ENCODE assay signal across 10 mouse cellular contexts in genomic region chr2:75681439-75681838, GRCm38 (mm10). TPM values are rescaled to one million over a fixed set of nuclear protein-coding genes. Genes with fewer than 3 reads are reported as not detected.
DNase-seq lines count a peak whose midpoint lies in the region; ATAC-seq and TF ChIP-seq lines count a peak whose summit lies in the region.
"Had no signal": no experiment of that assay in that cellular context is flagged by ENCODE, and none has a peak within 500 bp of the region (broad histone marks: within the 10 kb centered on the region; RNA-seq: fewer than 3 reads in every experiment).

No protein-coding gene starts in this region.

- peaks cover 7% of the 10 kb centered on the region for H3K36me3 ChIP-seq in heart, embryonic 11.5 days (ENCODE audit: control insufficient read depth, insufficient read depth, low read length)
- peaks cover 22% of the 10 kb centered on the region for H3K36me3 ChIP-seq in ES-Bruce4 (ENCODE audit: control insufficient read depth, insufficient read depth, low read length, poor library complexity, severe bottlenecking)
- H3K36me3 ChIP-seq in heart, embryonic 13.5 days, result peaks cover 26% of the 10 kb centered on the region

- H3K4me1 ChIP-seq in heart, embryonic 11.5 days (ENCODE audit: control insufficient read depth, insufficient read depth, low read length), result peaks cover 24% of the 10 kb centered on the region
- H3K4me1 ChIP-seq in ES-Bruce4 (ENCODE audit: control insufficient read depth, insufficient read depth, low read length), result no peaks in the 10 kb centered on the region
- peaks cover 67% of the 10 kb centered on the region for H3K4me1 ChIP-seq in heart, embryonic 13.5 days

- H3K9ac ChIP-seq in heart, embryonic 11.5 days (ENCODE audit: low read depth, low read length), result no peak overlapping the region
- H3K9ac ChIP-seq in ES-Bruce4 (ENCODE audit: low read depth, poor library complexity, severe bottlenecking), result peak overlapping the region; percentile 38
- peak overlapping the region; percentile 74 for H3K9ac ChIP-seq in heart, embryonic 13.5 days

- TF ChIP-seq EP300 in ES-Bruce4 (IDR thresholded peaks at IDR 0.05; ENCODE audit: insufficient read depth, low read depth, low read length), result peak; percentile 34; the same call in 1 of the 2 replicates

- intact Hi-C loops in heart, postnatal 36 days (cut with DNase I), result no loop called here

- no peaks in the 10 kb centered on the region for H3K27me3 ChIP-seq in heart, embryonic 11.5 days (ENCODE audit: control insufficient read depth, insufficient read depth, low read length)
- H3K27me3 ChIP-seq in ES-Bruce4 (ENCODE audit: control insufficient read depth, insufficient read depth, low read length, poor library complexity, severe bottlenecking), result no peaks in the 10 kb centered on the region
- no peaks in the 10 kb centered on the region for H3K27me3 ChIP-seq in heart, embryonic 13.5 days (replicated peaks)

- no peak for DNase-seq in heart, postnatal 36 days
- peak; percentile 69 to 72 for DNase-seq in kidney, postnatal 36 days
- DNase-seq in adrenal gland, postnatal 10 days, result no peak
- DNase-seq in urinary bladder, postnatal 36 days (ENCODE audit: low spot score in 2 of 2), result no peak
- DNase-seq: gastrocnemius, postnatal 25 days had no signal

- 43% methylated on average over 7 of the region's 7 CpGs for WGBS in heart, embryonic 11.5 days (ENCODE audit: insufficient replicate concordance)
- WGBS in heart, embryonic 13.5 days, result 38% methylated on average over 7 of the region's 7 CpGs

- H3K9me3 ChIP-seq in heart, embryonic 11.5 days (replicated peaks; ENCODE audit: control insufficient read depth, low read length), result no peaks in the 10 kb centered on the region
- H3K9me3 ChIP-seq in ES-Bruce4 (replicated peaks; ENCODE audit: control insufficient read depth, insufficient read depth, low read length, poor library complexity, severe bottlenecking), result no peaks in the 10 kb centered on the region
- H3K9me3 ChIP-seq in heart, embryonic 13.5 days, result no peaks in the 10 kb centered on the region

- no peak overlapping the region for H3K4me3 ChIP-seq in heart, embryonic 11.5 days (ENCODE audit: low read depth, low read length)
- peak overlapping the region; percentile 36; the same call in 1 of the 2 replicates for H3K4me3 ChIP-seq in ES-Bruce4 (ENCODE audit: low read depth, low read length)
- H3K4me3 ChIP-seq in heart, embryonic 13.5 days, result no peak overlapping the region

- TF ChIP-seq POLR2A in ES-Bruce4 (IDR thresholded peaks at IDR 0.05; ENCODE audit: insufficient read depth, low read length), result no peak

- ATAC-seq in heart, embryonic 11.5 days (replicated peaks; ENCODE audit: insufficient number of reproducible peaks, low FRiP score, low TSS enrichment), result 0 out of 2 replicates have a peak, but pooled peaks have one; percentile 32
- no peak for ATAC-seq in heart, embryonic 13.5 days (ENCODE audit: extremely low read depth, insufficient number of reproducible peaks, low FRiP score, low TSS enrichment)
- no peak for ATAC-seq in erythroblast, adult 5-6 weeks (replicated peaks; ENCODE audit: low FRiP score, poor library complexity, severe bottlenecking)
- ATAC-seq: CD4-positive, CD25-positive, alpha-beta regulatory T cell, adult 4 months had no signal

- TF ChIP-seq CTCF in ES-Bruce4 (IDR thresholded peaks at IDR 0.05; ENCODE audit: low read depth, low read length), result no peak

- peak overlapping the region; percentile 33; the same call in 1 of the 2 replicates for H3K4me2 ChIP-seq in heart, embryonic 11.5 days
- peak overlapping the region; percentile 51 for H3K4me2 ChIP-seq in heart, embryonic 13.5 days

- peak overlapping the region; percentile 77 for H3K27ac ChIP-seq in heart, embryonic 11.5 days (ENCODE audit: low read depth, low read length)
- peak overlapping the region; percentile 100 for H3K27ac ChIP-seq in ES-Bruce4 (ENCODE audit: insufficient read depth, low read length)
- H3K27ac ChIP-seq in heart, embryonic 13.5 days (replicated peaks), result peak overlapping the region; percentile 87

RNA-seq across cellular contexts. Expression of gene Hnrnpa3, which starts 22.4 kb away (rescaled TPM):
- polyA plus RNA-seq in heart, embryonic 11.5 days (2014; fragmentation: Nextera tagmentation; extraction: Ambion mirVana), result 164 and 174 TPM in 2 replicates
- 100 to 1,000 TPM; 137 to 165 TPM for total RNA-seq in heart, postnatal 36 days (2021)
- 775 and 839 TPM in 2 replicates for polyA plus RNA-seq in ES-Bruce4 (2011; ENCODE audit: insufficient read depth, insufficient read length, low read depth, missing spikeins)
- 188 and 192 TPM in 2 replicates for polyA plus RNA-seq in heart, embryonic 13.5 days (2015; fragmentation: Nextera tagmentation; extraction: Ambion mirVana)
- total RNA-seq in erythroblast, adult 5-6 weeks (2015; ENCODE audit: low replicate concordance), result 181 and 187 TPM in 2 replicates
- 98.5 and 192 TPM in 2 replicates for total RNA-seq in erythroblast, adult 5-6 weeks (2017; ENCODE audit: low replicate concordance)
- 100 to 1,000 TPM; 358 to 456 TPM for total RNA-seq in adrenal gland, postnatal 10 days (2021)

RNA-seq across cellular contexts. Expression of gene Nfe2l2, which starts 23.0 kb away (rescaled TPM):
- 46.7 and 48.7 TPM in 2 replicates for polyA plus RNA-seq in heart, embryonic 11.5 days (2014; fragmentation: Nextera tagmentation; extraction: Ambion mirVana)
- total RNA-seq in heart, postnatal 36 days (2021), result 10 to 100 TPM; 66.7 to 70.2 TPM
- 103 and 105 TPM in 2 replicates for polyA plus RNA-seq in ES-Bruce4 (2011; ENCODE audit: insufficient read depth, insufficient read length, low read depth, missing spikeins)
- polyA plus RNA-seq in heart, embryonic 13.5 days (2015; fragmentation: Nextera tagmentation; extraction: Ambion mirVana), result 42.8 and 43.7 TPM in 2 replicates
- 52.5 and 91.5 TPM in 2 replicates for total RNA-seq in erythroblast, adult 5-6 weeks (2015; ENCODE audit: low replicate concordance)
- 30.5 and 34.6 TPM in 2 replicates for total RNA-seq in erythroblast, adult 5-6 weeks (2017; ENCODE audit: low replicate concordance)
- total RNA-seq in adrenal gland, postnatal 10 days (2021), result 10 to 100 TPM; 79.2 to 94.0 TPM

Comparison
In these comparisons a context has a peak if more than half of its experiments do, and no peak if none do; other contexts are left out.
1. DNase-seq: peak in kidney, postnatal 36 days (2 of 2); none in heart, postnatal 36 days (0 of 2), adrenal gland, postnatal 10 days (single experiment) and urinary bladder, postnatal 36 days (0 of 2).
2. Peak in every context shown above with its lines, with median percentiles within 50 percentile points of each other: H3K27ac ChIP-seq.